Mouse (Mus musculus): ENCODE data around the gene Map3k20.

Gene Map3k20

DNA sequence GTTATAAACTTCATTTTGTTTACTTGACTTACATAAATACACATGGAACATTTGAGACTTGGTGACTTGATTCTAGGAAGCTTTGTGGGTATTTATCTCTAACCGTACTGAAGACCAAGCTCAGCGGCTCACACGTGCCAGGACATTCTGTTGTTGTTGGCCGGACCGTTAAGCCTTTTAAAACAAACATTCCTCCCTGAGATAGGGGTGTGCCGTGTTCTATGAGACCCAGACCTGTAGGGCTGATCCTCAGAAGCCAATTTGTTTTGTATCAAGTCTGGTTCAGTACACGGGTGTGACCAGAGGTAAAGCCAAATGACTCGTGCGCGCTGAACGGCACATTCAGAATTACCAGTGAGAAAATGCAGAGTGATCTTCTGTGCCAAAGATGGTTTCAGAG is 97.9 kb downstream of the Map3k20 start:
- no peak for DNase-seq

DNA sequence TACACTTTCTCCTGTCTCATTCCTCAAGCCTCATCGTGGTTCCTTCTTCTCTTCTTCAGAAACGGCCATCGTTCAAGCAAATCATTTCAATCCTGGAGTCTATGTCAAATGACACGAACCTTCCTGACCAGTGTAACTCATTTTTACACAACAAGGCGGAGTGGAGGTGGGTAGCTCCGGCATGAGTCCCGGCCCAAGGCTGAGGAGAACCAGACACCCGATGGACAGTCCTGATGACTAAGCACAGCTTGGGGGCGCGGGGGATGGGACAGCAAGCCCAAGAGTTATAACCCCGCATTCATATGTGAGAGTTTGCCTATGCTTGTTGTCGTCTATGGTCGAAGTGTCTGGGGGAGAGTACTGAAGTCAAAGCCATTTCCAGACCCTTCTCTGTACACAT is 104.0 kb downstream of the Map3k20 start:
- no peak for DNase-seq

DNA sequence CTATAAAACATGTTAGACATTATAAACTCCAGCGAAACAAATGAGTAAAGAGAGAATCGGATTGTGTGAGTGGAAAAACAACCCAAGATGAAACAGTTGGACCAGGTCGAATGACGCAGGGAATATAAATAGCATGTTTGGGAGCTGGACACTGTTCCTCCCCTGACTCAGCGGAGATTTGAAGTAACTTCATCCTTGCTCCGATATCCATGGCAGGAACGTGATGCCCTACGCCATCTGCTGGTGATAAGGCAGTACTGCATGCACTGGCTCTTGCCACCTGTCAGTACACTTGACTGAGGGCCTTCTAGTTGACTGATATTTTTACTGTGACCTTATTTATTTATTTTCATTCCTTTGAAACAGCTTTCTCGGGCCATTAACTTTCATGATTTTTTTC is 104.5 kb downstream of the Map3k20 start:
- DNase-seq, result peak; percentile 83

DNA sequence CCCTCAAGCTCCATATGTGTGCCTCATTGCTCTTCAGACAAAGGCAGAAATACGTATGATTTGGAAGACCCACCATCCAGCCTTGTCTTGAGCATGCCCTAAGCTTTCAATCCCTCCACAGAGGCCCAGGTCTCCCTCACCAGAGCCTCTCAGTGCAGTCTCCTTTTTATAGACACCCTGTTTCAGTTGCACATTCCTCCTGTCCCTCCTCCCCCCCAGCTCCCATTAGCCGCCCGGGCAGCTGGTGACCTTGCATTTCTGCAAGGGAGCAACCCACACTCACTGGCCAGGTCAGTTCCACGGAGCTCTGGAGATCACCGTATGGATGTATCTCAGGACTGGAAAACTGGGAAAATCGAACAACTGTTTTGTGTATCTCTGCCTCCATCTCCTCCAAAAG is 105.0 kb downstream of the Map3k20 start:
- no peak for DNase-seq

DNA sequence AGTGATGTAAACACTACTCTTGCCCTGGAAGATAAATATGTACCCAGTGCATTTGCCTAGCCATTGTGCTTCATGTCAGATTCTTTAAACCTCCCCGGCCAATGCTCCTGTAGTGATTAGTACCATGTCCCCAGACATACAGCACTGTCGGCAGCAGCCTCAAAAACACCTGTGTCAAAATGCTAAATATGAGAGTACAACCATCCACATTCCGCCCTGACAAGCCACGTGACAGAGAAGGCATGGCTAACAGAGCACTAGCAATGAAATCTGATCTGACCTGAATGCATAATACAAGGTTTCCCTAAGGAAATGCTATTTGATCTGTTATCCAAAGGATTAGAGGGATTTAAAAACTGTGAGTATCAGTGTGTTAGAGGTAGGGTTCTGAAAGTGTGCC is 105.6 kb downstream of the Map3k20 start:
- no peak for DNase-seq

DNA sequence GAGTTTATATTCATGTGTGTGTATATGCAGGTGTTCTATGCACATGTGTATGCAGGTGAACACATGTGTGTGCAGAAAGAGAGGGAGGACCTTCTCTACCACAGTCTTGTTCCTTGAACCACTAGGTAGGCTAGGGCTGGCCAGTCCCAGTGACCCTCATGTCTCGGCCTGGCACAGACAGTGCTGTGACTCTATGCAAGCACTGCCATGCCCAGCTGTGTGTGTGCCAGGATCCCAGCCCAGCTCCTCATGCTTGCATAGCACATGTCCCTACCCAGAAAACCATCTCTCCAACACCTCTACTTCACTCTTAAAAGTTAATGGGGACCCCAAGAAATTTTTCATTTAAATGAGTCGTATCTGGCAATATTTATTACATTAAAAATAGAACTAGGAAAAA is 106.3 kb downstream of the Map3k20 start:
- no peak for DNase-seq

DNA sequence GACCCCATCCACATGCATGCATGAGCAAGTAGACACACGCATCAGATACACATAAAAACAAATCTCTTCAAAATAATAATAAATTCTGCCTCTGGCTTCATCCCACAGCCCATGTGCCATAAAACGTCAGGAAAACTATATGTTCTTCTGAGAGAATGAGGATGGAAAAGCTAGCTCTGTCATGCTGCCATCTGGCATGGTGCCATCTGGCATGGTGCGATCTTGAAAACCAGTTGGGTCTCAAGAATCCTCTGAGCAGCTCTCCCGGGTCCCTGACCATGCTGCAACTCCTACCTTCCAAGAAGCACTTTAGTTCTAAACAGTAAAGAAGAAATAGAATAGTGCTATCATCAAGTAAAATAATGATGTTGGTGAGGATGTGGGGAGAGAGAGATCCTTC is 106.9 kb downstream of the Map3k20 start:
- no peak for DNase-seq

DNA sequence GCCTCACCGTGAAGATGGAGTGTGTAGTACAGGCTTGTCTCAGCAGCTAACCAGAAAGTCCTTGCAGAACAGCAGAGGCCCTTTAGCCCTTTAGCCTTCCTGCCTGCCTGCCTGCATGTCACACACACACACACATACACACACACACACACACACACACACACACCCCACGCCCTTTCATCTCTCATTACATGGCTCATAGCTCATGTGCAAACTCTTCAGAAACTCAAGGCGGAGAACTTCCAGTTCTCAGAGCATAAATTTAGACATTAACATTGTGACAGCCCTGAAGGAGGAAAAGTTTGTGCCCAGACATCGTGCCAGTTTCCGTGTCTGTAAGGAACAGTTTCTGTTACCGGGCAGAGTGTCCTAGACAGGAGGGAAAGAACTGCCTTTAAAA is 111.5 kb downstream of the Map3k20 start:
- DNase-seq, result no peak

DNA sequence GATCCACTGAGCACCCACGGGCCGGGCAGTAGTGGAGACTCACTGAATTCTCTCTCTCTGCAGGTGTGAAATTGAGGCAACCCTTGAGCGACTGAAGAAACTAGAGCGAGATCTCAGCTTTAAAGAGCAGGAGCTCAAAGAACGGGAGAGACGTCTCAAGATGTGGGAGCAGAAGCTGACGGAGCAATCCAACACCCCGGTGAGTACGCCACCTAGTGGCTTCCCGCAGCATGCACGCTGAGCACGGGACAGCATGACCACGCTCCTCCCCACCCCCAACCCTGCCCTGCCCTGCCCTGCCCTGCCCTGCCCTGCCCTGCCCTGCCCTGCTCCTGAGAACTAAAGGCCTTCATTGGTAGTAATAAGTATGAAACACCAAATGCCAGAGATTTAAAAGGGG is 112.8 kb downstream of the Map3k20 start:
- no peak for DNase-seq

DNA sequence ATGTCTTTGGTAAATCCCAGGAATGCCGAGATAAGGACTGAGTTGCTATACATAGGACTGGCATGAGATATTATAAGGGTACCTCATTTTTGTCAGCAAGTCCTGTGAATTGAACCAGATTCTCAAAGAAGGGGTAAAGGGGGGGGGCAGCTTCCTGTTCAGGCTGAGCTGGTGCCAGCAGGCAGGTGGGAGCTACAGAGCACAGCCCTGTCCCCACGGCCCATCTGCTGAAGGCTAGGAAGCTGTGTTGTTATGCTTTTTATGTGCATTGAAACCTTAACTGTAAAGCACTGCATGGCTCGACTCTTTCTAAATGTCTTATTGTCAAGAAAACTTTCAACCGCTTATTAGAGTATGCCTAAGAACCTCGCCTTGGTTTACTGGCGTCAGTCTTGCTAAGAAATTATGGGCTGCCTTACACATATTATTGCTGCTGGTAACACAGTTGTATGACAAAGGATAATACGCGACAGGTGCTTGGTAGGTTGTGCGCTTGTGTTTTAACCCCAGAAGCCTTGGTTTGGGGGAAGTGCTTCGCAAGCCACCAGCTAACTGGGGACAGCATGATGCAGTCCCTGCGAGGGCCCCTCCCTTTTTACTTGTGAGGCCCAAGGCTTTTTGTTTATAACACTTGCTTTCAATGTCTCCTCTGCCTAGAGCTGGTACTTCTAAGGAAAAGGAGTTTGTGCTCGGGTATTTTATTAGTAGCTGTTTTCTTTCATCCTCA is 114.2 kb downstream of the Map3k20 start:
- no peak for DNase-seq

DNA sequence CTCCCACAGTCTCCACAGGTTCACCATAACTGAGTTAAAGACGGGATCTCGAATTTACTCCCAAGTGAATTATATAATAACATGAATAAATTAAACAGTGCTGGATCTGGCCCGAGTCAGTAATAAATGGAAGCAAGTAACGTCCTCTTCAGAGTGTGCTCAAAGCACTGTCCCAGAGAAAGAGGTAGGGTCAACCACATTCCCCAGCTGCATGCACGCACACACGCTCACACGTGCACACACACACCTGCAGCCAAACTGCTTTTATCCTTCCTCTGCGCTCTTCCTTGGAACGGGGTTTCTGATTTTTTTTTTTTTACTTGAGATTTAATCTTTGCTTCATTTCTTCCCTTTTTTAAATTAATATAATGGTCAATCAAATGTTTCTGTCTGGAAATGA is 115.9 kb downstream of the Map3k20 start:
- no peak for DNase-seq

DNA sequence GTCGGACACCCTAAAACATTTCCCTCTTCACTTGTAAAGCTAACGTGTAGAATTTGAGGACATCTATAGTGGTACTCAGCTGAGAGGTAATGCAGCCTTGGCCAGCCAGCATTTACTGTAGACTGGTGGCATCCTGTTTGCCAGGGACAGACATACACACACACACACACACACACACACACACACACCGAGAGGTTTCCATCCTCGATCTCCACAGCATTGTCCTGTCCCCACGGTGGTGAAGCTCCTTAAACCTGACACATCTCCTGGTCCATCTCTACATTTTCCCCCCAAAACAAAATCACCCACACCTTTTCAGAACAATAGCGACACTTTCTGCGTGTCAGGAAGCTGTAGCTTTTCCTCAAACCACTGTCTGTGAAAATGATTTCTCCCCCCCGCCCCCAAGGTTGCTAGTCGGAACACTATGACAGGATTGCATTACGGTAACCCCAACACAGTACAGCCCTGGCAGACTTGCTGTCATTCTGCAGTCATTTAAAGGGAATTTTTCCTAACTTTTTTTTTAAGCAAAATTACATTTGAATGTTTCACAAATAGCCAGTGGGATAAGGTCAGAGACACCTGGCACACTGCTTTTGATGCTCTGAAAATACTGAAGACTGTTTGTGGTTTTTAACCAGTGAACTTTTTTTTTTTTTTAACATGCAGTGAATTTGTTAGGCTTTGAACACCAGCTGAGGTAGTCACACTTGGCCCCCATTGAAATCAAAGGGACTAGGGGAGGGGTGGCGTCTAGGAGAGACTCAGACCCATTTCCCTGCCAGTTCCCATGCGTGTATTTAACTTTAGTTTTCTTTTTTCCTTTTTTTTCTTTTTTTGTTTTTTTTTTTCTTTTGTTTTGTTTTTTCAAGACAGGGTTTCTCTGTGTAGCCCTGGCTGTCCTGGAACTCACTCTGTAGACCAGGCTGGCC is 120.5 kb downstream of the Map3k20 start:
- no peak for DNase-seq

DNA sequence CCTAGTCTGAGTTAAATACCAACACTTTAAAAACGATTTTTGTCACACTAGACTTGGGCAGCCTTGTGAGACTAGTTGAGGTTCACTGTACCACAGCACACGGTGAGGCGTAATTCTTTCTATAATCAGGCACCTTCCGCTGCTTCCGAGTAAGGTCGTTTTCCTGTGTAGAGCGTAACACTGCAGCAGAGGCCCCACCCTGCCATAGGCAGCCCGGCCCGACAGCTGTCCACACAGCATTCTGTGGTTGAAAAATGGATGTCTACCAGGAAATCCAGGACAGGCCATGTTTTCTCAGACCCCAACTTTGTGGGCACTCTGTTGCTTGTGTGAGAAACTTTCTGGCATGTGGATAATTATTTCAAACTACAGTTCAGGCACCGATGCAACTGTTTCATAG is 121.3 kb downstream of the Map3k20 start:
- DNase-seq, result no peak

DNA sequence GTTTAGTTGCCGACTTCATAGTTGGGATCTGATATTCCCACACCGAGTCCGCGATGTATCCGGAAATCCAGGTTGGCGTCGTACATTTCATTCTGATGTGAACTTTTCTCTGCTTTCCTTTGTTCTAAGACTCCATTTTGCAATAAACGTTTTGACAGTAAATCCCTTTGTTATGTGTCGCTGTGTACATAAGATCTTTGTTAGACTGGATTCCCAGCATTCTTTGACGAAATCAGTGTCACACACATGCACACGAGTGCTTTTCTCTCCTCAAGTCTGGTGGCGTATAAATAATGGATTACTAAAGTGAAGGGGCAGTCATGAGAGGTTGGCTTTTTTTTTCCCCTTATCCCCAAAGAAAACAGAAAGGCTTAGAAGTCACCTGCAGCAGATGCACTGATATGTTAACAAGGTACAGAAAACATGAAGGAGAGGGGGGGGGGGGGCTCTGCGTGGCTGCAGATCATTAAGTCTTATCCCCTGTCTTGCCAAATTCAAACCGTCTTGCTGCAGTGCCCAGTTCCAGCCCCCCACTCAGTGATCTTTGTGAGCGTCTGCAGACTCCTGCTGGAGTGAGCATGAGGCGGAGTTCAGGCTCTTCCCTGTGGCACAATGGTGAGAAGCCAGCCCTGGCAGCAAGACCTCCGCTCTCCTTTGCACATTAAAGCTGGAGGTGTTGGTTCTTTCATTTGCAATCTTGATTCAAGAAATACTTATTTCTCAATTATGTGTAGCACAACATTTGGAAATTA is 122.1 kb downstream of the Map3k20 start:
- no peak for DNase-seq

DNA sequence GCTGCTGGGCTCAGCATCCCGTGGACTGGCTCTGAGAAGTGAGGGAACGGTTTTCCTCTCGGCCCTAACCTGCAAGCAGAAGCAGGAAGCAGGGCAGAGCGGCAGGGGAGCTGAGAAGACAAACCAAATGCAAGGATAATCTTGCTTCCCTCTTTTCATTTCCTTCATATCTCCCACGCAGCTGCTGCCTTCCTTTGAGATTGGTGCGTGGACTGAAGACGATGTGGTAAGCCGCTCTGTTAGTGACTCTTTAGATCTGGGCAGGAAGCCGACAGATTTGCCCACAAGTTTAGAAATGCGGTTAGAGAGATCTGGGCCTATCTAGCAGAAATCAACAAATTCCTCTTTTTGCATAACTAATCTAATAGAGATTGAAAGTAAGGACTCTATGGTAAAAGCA is 124.5 kb downstream of the Map3k20 start:
- DNase-seq, result no peak

DNA sequence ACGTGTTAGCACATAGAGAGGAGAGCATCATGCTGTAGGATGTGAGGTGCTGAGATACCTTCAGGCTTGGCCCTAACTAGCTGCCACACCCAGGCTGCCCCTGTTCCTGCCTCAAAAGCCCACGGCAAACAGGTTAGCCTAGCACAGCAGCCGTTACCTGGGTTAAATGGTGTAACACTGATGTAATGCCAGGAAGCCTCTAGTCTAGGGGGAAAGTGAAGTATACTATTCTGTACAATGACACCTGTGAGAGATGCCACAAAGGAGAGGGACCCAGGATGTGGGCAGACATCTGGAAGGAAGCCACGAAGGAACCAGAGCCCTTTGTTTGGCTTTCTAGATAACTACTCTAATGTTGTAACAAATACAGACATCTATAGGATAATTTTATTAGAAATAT is 126.8 kb downstream of the Map3k20 start:
- no peak for DNase-seq

DNA sequence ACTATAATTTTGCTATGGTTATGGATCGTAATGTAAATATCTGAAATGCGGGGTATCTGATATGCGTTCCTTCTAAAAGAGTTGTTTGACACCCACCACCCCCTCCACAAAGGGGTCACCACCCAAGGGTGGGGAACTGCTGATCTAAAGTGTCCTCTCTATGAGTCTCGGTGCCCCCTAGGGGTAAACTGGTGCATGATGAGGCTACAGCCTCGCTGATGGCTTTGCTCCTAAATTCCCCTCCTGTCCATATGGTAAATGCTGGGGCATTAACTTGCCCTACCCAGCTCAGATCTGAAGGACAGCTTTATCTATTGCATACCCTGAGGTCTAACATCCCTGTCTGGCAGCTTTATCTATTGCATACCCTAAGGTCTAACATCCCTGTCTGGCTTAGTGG is 130.0 kb downstream of the Map3k20 start:
- no peak for DNase-seq

DNA sequence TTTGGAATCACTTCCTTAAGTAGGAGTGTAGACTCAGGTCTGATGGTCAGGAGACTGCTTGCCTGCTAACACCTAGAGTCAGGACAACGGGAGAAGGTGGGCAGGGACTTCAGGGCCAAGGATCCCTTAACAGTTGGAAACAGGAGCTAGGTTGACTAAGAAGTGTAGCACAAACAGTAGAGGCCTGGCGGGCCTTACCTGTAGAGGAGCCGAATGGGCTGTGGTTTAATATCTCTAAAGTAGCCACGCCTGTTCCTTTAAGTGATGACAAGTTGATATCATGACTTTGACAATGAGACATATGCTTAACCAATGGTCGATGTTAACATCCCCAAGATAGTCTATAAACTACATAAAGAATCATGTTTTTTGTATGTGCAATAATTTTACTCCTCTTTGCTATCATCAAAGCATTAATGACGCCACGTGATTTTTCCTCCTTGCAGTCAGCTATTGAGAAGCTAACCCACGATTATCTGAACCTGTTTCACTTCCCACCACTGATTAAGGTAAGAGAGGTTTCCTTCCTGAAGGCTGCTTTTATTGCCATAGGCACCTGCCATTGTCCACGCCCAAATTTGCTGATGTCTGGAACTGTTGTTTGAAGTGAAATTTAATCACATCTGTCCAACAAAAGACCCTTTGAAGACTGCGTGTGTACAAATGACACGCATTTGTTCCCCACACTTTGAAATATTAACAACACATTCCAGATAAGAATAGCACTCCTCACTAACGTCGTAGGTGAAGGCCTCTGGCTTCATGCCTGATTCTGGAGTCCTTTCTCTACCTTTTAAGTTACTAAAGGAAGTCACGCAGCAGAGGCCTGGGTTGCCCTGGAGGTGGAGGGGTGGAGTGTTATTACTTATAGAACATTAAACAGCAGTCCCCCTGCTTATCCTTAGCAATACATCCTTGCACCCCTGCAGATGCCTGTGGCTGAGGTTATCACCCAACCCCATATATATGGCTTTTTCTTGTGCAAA is 131.0 kb downstream of the Map3k20 start:
- DNase-seq, result no peak

DNA sequence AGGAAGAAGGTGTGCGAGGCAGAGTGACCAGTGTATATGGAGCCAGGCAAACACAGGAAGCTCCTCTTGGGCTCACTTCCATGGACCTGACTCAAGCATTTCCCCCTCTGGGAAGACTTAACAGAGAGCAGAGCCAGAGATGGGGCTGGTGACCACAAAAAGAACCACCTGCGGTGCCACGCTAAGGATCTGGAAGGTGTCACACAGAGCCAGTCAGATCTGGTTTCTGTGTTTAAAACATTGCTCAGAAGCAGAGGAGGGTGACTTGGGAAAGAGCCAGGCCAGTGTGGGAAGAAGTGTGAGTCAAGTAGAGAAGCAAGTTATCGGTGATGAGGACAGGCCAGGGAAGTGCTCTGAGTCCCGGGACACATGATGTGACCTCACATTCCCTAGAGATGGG is 135.1 kb downstream of the Map3k20 start:
- no peak for DNase-seq

DNA sequence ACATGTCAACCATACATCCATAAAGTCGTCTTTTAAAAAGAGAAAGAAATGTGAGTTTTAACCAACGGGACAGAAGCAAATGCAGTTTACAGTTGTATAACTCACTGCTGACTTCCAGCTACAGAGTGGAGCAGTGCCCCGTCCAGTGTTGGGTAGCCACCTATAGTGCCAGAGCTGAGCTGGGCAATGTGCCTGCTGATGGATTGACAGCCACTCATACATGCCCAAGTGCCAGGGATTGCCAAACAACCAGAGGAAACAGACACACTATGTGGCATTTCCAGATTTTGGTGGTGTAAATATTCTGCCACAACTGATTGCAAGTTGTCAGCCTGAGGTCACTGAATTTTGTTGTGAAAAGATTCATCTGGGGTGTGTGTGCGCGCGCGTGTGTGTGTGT is 139.2 kb downstream of the Map3k20 start:
- no peak for DNase-seq

DNA sequence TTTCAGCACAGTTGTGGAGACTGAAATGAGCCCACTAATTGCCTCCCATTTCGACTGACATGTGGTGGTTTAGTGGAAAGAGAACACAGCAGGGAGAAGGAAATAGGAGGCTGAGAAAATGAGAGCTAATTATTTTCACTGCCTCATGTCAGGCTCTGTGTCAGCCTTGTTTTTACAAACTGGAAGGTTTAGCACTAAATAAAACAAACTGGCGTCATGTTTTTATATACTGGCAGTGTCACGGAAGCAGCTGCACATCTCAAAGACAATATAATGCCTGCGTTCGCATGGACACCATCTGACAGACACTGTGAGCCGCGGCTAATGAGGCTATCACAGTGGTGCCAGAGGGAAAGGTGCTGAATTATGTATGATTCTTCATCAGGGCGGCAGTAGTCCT is 141.3 kb downstream of the Map3k20 start:
- DNase-seq, result no peak

DNA sequence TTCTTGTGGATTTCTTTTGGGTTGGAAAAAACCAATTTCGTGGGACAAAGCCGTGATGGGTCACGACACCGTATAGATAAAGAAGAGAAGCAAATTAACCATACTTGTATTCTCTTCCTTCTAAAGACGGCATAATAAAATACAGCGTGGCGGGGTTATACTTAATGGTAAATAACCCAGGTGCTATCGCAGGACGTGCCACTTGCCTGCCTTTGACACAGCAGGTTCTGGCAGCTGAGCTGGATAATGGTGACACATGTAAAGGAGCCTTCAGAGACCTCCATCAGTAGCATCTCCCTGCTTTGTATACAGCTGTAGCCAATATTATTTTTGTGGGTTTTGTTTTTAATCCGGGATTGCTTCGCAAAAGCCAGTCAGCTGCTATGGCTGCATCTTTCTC is 141.9 kb downstream of the Map3k20 start:
- no peak for DNase-seq
